Mouse (Mus musculus): ENCODE data around the gene Olfr572.

- no peak for TF ChIP-seq HCFC1 (IDR thresholded peaks at IDR 0.05; ENCODE audit: borderline replicate concordance, insufficient read depth, low read length)
- no peak for TF ChIP-seq CHD2 (IDR thresholded peaks at IDR 0.05; ENCODE audit: low read depth, low read length)
- no peak for TF ChIP-seq MAFK (IDR thresholded peaks at IDR 0.05; ENCODE audit: insufficient read depth, low read depth, low read length)
- TF ChIP-seq ZNF384 (IDR thresholded peaks at IDR 0.05; ENCODE audit: low read depth, low read length), result no peak
These were observed 33.9 kb downstream of the Olfr572 start for GRCm38 (mm10) chr7:102958137-102958536.

Data from ES-E14 (cell line).